Mouse (Mus musculus) urinary bladder, adult 2 months (tissue): Measurements from ENCODE around the gene Ptprz1. TPM values are rescaled to one million over a fixed set of nuclear protein-coding genes. Genes with fewer than 3 reads are reported as not detected.

ENCODE experiments used
- DNase-seq: peaks from one replicate; pipeline ENCODE4 v3.0.0; 2022; ENCODE audit warnings: low spot score
- polyA plus RNA-seq: library from polyadenylated mRNA; depleted of rRNA; stranded (reverse); fragments of >200 nt; gene quantifications from 2 replicates; pipeline ENCODE4 v1.2.3, GENCODE M21; 2012; rRNA removed

Gene Ptprz1
- polyA plus RNA-seq: 11.5 and 11.8 TPM in 2 replicates

DNA sequence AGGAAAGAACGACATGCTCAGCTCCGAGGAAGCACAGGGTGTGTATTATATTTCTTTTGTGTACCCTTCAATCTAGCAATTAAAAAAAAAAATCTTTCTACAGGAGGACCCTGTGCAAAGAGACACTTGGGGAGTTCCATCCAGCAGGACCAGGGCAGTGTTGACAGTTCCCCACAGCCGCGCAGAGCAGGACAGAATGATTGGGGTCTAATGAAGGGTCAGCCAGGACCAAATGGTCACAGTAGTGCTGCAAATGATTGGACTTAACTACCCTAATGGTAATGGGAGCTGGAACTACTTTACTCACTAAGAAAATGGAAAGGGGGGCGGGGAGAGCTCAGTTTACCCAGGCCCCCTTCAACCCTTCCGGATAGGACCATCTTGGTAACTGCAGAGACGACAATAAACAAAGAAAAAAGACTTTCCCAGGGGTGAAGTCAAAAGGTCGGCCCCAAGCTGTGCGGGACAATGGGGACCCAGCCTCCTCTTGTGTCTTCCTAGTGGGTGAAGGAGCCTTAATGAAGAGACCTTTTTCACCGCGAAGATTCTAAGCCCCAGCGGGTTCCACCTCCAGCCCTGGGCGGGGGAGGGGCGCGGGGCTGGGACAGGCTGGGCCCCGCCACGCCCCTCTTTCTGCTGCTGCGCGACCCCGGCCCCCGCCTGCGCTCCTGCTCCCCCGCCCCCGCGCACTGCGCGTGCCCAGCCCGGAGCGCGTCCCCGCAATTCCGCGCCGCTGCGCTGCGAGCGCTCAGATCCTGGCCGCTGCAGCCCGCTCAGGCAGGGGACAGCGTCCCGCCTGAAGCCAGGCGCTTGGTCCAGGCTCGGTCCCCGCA lies at the start of gene Ptprz1:
TSS of gene Ptprz1 (plus strand) at position 722 of the 833 bp plus-strand sequence.
- DNase-seq: no peak

DNA sequence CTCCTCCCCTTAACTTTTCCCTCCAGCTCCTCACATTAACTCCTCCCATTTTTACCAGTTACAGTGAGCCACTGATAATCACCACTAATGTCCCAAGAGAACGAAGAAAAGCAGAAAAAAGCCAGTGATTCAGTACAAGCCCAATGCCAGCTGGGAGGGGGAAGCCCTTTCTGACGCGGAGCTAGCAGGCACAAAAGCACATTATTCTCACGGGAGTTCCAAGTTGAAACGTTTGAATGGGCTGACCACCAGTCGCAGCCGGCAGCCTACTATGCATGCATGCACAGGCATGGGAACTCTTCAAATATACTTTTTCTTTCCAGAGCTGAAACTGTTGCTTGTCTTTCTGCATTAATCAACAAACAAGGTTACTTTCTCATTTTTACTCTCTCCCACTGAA lies 41.7 kb upstream of the Ptprz1 start:
- no peak for DNase-seq

DNA sequence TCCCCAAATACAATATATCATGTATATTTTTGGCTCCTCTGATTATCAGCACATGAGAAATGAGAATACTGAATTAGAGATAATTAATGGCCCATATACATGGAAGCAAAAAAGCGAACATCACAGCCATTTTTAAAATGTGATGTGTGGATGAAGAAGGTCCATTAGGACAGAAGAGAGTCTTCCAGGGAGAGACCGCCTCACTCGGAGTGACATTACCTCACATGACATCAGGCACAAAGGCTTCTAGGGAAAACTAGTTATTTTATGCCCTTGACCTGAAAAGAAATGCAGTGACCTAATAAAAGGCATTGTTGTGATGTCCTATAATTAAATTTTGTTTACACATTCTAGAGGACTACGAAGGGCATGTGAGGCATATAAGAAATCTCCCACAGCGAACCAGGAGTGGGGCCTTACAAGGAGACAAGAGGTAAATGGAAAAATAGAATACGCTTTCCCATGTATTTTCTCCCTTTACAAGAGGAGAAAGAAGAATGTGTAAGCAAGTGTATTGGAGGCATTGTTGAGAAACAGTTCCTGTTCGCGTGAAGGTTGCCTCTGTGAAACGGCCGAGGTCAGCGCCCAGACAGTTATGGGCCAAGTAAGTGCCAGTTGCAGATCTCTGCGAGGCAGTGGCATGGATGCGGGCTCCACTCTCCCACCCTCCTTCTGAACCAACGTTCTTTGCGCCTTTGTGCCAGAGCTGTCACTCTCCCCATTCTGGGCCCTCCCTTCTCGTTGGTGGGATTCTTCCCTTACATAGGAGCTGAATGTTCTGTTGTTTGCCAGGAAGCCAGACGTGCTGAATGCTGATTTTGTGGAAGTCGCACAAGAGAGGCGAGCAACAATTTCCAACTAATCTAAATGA lies 41.0 kb upstream of the Ptprz1 start:
- DNase-seq: no peak

DNA sequence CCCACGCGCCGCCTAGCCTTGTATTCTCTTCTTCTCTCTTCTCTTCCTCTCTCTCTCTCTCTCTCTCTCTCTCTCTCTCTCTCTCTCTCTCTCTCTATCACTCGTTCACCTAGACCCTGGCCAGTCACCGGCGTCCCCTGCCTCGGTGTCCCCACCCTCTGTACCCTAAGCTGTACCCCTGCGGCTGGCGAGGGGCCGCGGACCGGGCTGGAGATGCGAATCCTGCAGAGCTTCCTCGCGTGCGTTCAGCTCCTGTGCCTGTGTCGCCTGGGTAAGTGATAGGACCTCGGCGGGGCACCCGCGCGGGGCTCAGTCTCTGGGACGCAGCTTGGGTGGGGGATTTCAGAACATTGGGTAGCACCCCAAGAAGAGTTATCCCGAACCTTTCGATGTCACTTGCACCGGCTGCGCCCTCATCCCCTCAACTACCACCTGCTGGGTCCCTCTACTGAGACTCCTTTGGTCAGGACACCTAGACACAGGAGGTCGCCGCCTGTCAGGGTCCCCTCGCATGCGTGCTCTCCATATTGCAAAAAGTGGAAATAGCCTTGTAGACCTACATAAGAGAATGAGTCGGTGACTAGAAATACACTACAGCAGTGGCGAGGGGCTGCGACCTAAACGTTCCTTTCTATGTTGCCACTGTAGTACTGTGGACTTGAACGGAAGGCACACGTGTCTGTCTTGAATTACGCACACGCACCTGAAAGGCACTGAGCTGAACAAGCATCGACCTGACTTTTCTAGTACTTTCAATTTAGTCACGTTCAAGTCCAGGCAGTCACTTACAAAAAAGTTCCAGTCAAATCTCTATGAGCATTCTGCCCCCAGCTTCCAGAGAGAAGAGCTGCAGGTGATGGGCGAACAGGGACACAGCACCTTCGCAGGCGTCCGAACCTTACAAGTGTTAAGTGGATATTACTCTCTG lies 576 bp downstream of the Ptprz1 start:
- no peak for DNase-seq

DNA sequence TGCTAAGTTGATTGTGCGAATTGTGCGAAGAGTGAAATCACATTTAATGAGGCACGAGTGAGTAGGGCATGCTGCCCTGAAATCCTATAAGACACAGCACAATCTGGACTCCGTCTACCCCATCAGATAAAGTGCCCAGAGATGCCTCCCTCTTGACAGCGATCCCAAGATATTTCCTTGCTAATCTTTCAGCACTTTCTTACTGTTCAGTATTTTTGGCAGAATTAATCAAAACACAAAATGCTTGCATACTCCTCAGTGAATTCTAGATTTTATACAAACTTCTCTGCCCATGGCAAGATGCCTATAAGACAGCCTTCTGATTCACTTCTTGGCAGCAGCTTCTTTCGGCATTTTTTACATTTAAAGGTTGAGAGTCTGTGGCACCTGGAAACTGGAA lies 12.7 kb downstream of the Ptprz1 start:
- DNase-seq: no peak

DNA sequence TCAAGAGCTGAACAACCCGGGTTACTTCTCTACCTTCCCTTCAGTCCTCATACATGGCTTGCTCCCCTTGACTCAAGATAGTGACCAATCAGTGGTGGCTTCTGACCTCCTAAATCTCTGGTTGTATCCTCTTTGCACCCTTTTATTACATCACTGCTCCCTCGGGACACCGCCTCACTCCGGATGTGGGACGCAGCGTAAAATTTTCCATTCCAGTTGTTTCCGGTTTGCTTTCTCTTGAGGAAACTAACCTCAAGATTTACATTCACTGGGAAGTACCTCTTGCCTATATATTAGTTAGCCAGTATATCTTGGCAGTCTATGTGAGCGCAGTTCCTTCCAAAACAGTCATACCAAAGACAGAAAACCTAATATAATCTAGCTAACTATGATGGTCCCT lies 14.0 kb downstream of the Ptprz1 start:
- no peak for DNase-seq

DNA sequence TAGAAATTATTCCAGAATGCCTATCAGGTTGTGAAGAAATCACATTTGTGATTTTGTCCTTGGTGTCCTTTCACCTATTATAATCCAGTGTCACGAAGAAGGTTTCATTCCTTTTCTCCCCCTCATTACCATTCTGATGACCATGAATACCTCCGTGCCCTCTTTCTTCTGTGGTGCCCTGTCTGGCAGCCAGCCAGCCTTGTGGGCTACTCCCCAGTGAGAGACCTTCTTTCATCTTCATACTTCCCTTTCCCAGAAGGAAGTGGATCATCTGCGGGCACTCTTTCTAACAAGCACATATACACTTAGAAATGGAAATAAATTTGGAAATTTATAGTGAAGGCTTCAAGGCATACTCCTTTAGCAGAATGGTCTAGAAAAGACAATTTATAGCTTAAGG lies 26.7 kb downstream of the Ptprz1 start:
- DNase-seq: no peak

DNA sequence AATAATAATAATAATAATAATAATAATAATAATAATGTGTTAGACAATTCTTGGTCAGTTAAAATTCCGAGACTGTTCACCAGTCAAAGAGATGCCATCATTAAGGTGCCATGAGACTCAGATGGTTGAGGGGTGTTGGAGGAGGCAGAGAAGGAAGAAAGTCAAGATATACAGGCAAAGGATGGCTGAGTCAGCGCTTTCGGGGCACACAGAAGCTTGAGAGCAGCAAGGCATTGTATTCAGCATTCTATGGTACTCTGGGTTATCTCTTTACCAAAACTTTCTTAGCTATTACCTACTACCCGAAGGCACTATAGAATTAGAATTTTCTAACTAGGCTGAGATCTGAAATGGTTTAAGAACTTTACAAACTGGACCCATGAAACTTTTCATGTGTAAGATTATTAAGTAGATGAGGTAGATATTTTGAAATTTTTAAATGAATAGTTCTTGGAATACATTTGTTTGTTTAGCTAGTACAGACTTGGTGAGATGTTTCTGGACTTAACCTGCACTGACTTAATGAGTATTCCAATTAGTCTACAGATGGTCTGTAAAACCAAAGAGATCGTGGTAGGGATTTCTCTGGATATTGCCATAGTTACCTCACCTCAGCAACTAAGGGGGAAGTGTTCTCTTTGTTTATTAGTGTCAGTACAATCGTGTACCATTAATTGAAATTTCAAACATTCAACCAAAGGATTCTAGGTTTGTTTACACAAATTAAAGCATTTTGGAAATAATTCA lies 33.4 kb downstream of the Ptprz1 start:
- no peak for DNase-seq

DNA sequence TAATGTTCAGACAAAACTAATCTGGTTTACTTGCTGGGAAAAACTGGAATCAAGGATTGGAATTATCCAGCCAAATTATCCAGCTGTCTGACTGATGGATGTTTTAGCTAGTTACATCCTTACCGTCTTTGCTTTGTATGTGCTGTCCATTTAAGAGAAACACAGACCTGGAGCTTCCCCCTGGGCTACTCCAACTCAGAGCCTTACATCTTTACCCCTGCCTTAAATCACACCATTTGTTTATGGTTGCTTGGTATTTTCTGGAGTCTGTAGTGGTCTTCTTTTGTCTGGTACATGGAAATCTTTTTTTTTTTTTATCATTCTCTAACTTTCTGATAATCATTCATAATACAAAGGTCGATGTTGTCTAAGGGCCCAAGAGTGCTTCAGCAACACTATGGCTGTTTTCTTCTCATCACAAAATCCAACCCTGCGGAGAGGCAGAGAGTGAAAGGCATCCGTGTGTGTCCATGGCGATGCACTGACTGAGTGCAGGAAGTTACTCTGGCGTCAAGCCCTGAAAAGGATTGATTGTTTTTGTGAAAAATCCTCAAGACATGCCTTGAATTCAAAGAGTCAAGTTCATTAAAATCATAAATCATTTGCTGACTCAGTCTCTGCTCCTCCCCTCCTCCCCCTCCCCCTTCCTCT lies 34.1 kb downstream of the Ptprz1 start:
- DNase-seq: no peak

DNA sequence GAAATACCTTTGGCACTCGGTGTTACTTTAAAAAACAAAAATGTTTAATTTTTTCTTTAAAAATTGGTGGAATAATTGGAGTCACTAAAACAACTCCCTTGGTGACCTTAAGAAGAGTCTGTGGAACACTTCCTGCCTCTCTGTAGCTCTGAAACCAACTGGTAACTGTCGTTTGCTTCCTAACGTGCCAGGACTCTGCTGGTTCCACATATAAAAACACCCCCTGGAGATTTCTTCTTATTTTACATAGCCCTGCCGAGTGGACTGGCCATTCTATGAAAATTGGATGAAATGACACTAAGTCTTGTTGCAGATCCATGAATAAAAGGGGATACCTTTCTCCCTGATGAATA lies 34.6 kb downstream of the Ptprz1 start:
- DNase-seq: no peak

DNA sequence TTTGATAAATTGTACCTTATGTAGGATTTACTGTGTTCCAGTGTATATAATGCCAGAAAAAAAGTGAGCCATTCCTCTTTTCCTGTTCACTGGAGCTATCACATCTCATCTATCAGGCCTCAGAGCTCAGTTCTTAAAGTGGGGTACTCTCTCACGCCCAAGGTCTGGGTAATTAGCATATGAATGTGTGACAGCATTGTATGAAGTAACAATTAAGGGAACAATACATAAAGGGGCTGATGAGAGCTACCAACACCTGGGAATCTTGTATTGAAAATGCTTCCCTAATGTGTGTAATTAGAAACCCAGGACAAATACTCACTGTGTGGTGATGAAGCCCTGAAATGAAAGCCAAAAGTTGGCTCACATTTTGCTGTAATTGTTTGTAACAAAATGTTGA lies 47.6 kb downstream of the Ptprz1 start:
- no peak for DNase-seq

DNA sequence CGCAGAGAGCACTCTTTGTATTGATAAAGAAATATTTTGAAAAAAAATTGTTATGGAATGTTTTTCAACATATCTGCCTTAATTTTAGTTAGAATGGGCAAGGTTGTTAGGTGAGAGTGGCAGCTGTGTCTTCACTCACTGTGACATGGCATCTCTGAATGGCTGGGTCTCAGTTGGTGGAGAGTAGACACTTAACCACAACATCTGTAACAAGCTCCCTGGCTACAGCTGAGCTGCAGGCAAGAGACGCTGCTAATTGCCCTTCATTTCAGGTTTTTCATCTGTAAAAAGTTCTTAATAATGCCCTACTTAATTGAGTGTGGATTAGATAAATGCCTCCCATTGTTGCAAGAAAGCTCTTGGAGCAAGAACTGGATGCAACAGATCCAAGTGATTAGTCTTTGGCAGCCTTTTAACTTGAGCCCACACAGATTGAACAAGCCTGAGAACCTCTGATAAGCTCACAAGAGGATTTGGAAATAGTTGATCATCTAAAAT lies 57.5 kb downstream of the Ptprz1 start:
- no peak for DNase-seq

DNA sequence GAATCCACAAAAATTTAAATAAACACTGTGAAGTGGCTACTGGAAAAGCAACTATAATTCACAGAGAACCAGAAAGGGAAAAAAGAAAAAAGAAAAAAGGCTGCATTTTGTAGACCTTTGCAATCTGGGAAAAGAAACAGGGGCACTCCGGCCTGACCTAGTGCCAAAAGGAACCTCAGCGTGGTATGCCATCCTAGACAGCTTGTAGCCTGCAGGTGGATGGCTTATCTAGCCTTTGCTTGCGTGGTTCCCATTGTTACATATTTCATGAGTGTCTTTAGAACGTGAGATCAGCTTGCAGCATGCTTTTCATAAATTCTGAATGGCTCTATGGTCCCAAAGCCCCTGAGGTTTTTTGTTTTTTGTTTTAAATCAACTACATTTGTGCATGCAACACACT lies 61.8 kb downstream of the Ptprz1 start:
- no peak for DNase-seq

DNA sequence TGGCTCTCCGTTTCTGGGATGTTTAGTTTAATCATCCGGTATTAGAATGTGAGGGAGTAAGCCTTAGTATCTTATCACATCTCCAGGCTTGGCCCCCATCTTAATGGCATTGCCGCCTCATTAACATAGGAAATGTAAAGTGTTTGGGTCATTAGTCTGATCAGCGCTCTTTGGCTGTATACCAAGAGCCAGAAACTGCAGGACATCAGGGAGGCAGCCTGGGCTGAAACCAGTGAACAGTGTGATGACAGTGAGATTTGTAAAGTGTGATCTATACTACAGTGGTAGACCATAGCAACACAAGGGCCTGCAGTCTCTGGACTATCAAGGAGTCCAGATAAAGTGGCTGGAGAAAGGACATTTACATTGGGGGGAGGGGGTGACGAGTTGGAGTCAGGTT lies 62.2 kb downstream of the Ptprz1 start:
- no peak for DNase-seq

DNA sequence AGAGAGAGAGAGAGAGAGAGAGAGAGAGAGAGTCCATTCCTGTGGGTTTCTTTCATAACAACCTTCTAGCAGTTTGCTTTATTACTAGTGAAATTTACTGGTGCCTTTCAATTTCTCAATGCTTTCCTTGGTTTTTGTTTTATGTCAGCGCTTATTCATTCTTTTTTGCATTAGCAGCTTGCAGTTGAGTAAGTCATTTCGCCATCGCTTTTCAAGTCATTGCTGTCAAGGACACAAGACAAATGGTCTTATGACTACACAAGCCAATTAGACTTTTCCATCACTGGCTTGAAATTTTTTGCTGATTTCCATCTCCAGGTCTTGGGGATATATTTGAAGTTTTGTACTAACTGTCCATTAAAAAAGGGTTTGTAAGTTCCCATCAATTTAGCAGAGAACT lies 68.9 kb downstream of the Ptprz1 start:
- DNase-seq: no peak

DNA sequence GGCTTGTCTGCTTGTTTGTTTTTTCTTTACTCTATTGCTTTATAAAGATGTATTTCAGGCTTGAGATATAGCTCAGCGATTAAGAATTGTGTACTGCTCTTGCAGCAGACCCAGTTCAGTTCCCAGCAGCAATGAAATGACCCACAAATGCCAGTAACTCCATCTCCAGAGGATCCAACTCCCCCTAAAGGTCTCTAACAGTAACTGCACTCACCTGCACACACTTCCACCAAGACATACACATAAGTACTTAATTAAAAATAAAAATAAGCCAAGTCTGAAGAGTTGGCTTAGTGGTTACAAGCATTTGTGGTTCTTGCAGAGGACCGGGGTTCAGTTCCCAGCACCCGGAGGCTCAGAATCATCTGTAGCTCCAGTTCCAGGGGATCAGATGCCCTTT lies 88.1 kb downstream of the Ptprz1 start:
- no peak for DNase-seq

DNA sequence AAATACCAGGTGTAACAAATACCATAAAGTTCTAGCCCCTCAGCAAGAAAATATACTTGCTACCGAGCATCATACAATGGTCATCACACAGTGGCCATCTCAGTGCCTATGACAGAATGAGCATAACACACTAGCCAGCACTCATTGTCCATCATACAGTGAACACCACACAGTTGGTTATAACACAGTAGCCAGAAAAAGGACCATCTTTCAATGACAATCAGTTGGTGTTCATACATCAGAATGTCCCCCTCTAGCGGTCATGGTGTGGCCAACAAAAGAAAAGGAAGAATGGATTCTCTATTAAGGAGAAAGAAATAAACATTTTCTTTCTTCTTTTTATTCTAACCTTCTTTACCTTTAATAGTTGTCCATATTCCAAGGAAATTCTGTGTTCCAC lies 92.8 kb downstream of the Ptprz1 start:
- no peak for DNase-seq

DNA sequence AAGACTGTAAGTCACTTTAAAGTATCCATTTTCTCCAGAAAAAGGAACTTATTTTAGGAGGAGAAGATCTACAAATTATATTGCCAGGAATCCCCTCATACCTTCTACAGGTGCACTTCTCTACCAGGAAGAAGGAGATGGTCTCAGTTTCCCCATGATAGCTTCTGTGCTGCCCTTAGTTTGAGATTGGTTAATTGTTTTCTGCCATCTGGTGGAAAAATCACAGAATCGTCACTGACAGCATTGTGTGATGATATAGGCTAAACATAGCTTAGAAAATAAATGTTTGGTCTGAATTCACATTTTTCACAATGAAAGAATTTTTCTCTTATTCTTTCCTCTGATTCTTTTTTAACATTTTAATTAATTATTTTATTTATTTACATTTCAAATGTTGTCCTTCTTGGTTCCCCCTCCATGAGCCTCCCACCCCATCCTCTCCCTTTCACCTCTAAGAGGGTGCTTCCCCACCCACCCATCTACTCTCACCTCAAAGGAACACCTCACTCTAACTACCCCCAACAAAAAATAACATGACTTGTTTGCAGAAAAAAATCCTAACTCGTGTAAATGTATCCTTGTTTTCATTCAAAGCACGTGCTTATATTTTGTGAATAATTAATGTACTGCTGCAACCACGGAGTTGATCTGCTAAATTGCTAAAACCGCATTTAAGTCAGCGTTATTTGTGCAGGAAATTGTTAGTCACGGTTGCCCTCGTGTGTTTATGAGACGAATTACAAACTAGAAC lies 108.6 kb downstream of the Ptprz1 start:
- no peak for DNase-seq

DNA sequence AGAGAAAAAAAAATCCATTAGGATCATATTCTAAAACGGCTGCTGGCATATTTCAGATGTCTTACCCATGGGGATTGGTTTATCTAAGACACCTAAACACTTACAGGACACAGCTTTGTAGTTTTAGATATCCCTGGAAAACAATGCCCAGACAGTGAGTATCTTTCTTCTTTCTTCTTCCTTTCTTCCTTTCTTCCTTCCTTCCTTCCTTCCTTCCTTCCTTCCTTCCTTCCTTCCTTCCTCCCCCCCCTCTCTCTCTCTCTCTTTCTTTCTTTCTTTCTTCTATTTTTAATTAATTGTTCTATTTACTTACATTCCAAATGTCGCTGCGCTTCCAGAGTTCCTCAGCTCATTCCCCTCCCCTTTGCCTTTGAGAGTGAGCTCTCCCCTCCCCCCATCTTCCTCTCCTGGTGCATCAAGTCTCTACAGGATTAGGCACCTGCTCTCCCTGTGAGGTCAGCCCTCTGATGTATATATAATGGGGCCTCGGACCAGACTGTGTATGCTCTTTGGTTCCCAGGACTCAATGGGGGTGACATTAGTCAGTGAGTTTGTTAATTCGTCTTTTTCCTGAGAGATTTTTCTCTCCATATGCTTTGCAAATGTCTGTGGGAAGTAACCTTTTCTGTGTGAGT lies 109.3 kb downstream of the Ptprz1 start:
- no peak for DNase-seq
